Mouse (Mus musculus) adrenal gland, adult 18-20 months (tissue): Measurements from ENCODE around the gene Cracr2a. TPM values are rescaled to one million over a fixed set of nuclear protein-coding genes. Genes with fewer than 3 reads are reported as not detected.

Source experiments
- DNase-seq, 2 experiments: peaks; one replicate each; pipeline ENCODE4 v3.0.0; 2021 to 2022; ENCODE audit warnings: low spot score in 2 of 2
- total RNA-seq, 2 experiments: library from RNA; stranded (reverse); gene quantifications; 1 replicate in 1 of 2; 2 replicates in 1 of 2; pipeline ENCODE4 v1.2.3; 2021

Gene Cracr2a
- total RNA-seq, 2 experiments from 2014 or later, result 1.3 to 3.4 TPM

GRCm38 (mm10) chr6:127684981-127685380 lies 123.8 kb downstream of the Cracr2a start:
- DNase-seq, result no peak

GRCm38 (mm10) chr6:127687181-127687860 lies 126.2 kb downstream of the Cracr2a start:
- no peak for DNase-seq

- no peak for DNase-seq
Measured at GRCm38 (mm10) chr6:127692298-127692697, 131.2 kb downstream of the Cracr2a start.

- no peak for DNase-seq
Measured at GRCm38 (mm10) chr6:127693681-127694080, 132.5 kb downstream of the Cracr2a start.

GRCm38 (mm10) chr6:127701036-127701783 lies 140.1 kb downstream of the Cracr2a start:
- no peak for DNase-seq

GRCm38 (mm10) chr6:127708218-127708628 lies 147.1 kb downstream of the Cracr2a start:
- no peak for DNase-seq

- DNase-seq, result no peak
Measured at GRCm38 (mm10) chr6:127714906-127715305, 153.8 kb downstream of the Cracr2a start.

GRCm38 (mm10) chr6:127715428-127715827 lies 154.3 kb downstream of the Cracr2a start:
- DNase-seq, result no peak

- DNase-seq, result no peak
Measured at GRCm38 (mm10) chr6:127717239-127718137, 156.3 kb downstream of the Cracr2a start.

GRCm38 (mm10) chr6:127719875-127720274 lies 158.7 kb downstream of the Cracr2a start:
- DNase-seq, result no peak

- no peak for DNase-seq
Measured at GRCm38 (mm10) chr6:127723126-127723525, 162.0 kb downstream of the Cracr2a start.

Other genes starting within 250 kb of the Cracr2a start
- 10 to 100 TPM; 17.0 to 18.1 TPM for gene Parp11, start 114.5 kb upstream of the Cracr2a start, total RNA-seq
- not detected for gene Prmt8, start 208.1 kb downstream of the Cracr2a start, total RNA-seq